Mouse (Mus musculus) heart, embryonic 12.5 days (tissue): ENCODE data around the gene 4933415A04Rik. TPM values are rescaled to one million over a fixed set of nuclear protein-coding genes. Genes with fewer than 3 reads are reported as not detected.
A peak's percentile ranks its signal among the peaks of the same experiment; 100 is the strongest.

ENCODE experiments used
- ATAC-seq: fragments of 200-750 bp; cut with Nextera tagmentation; 2 replicates; pipeline ENCODE4 v1.8.0; 2017; ENCODE audit warnings: moderate TSS enrichment, moderate library complexity; ENCODE audit not compliant: insufficient number of reproducible peaks, low FRiP score
- H3K27ac ChIP-seq: fragments of 300-500 bp; sonication (generic); 2 replicates; pipeline ENCODE4 v1.5.1; 2016; ENCODE audit warnings: mild to moderate bottlenecking, moderate library complexity; ENCODE audit not compliant: poor library complexity, severe bottlenecking
- H3K27me3 ChIP-seq: fragments of 300-500 bp; sonication (generic); replicated peaks from 2 replicates; pipeline ENCODE4 v1.6.1; 2016; ENCODE audit warnings: mild to moderate bottlenecking, moderate library complexity
- H3K36me3 ChIP-seq: fragments of 300-500 bp; sonication (generic); 2 replicates; pipeline ENCODE4 v1.6.1; 2016; ENCODE audit warnings: mild to moderate bottlenecking, moderate library complexity
- H3K4me1 ChIP-seq: fragments of 300-500 bp; sonication (generic); replicated peaks from 2 replicates; pipeline ENCODE4 v1.6.1; 2016; ENCODE audit warnings: mild to moderate bottlenecking
- H3K4me2 ChIP-seq: fragments of 300-500 bp; sonication (generic); 2 replicates; pipeline ENCODE4 v1.6.1; 2016; ENCODE audit warnings: mild to moderate bottlenecking, moderate library complexity
- H3K4me3 ChIP-seq: fragments of 300-500 bp; sonication (generic); 2 replicates; pipeline ENCODE4 v1.5.1; 2016; ENCODE audit warnings: mild to moderate bottlenecking
- H3K9ac ChIP-seq: fragments of 300-500 bp; sonication (generic); 2 replicates; pipeline ENCODE4 v1.6.1; 2016; ENCODE audit warnings: mild to moderate bottlenecking, moderate library complexity
- H3K9me3 ChIP-seq: fragments of 300-500 bp; sonication (generic); replicated peaks from 2 replicates; pipeline ENCODE4 v1.6.1; 2016; ENCODE audit warnings: mild to moderate bottlenecking, moderate library complexity
- WGBS: fragments of 180-500 bp; shearing (Covaris S2); methylation state at CpG from one replicate; pipeline ENCODE4 v1.1.7; 2016; 5-methylcytosine and 5-hydroxymethylcytosine counted together
- polyA plus RNA-seq: library from polyadenylated mRNA; unstranded; fragments of >200 nt; fragmentation: Nextera tagmentation; extraction: Ambion mirVana; gene quantifications from 2 replicates; pipeline ENCODE4 v1.2.1, GENCODE M21; 2016

4933415A04Rik gene
- polyA plus RNA-seq, 1 experiment from 2014 or later = 5.6 TPM

DNA sequence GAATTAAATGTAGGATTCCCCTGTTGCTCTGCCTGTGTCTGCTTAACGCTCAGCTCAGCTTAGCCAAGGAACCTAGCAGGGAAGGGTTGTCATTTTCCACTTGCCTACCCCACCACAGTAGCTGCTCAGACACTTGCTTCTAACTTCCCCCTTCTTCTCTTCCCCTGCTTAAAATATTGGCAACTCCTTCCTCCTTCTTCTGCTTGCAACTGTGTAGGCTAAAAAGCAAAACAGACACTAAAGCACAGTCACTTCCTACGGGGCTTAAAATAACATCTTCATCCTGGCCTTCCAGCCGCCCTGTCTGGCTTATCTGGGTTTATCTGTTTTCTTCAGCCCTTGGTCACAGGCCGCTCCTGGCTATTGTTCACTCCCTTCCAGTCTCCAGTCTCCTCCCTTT, 45.7 kb downstream of the 4933415A04Rik start:
- H3K4me1 ChIP-seq = peaks cover 32% of the 10 kb centered on the region
- H3K9ac ChIP-seq = 0 out of 2 replicates have a peak overlapping the region, but pooled peaks have one; percentile 30
- H3K9me3 ChIP-seq = no peaks in the 10 kb centered on the region
- 10% methylated on average over 4 of the region's 4 CpGs for WGBS
- no peak overlapping the region for H3K4me3 ChIP-seq
- no peak for ATAC-seq
- H3K27ac ChIP-seq = peak overlapping the region; percentile 74
- no peak overlapping the region for H3K4me2 ChIP-seq
- H3K27me3 ChIP-seq = no peaks in the 10 kb centered on the region
- H3K36me3 ChIP-seq = no peaks in the 10 kb centered on the region

DNA sequence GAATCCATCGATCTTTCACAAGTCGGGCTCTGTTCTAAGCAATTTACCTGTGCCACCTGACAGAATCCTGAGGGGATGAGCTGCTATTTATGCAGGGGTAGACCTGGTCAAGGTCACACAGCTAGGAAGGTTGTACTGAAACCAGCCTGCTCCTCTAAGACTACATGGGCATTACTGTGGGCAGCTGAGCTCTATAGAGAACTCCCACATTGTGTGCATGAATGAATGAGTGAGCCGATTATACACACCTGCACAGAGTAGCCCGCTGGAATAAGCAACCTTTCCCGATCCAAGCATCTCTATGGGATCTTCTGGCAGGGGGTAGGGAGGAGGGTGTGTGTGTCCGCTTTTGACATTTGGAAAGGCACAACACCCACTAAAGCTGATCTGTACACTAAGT, 46.3 kb downstream of the 4933415A04Rik start:
- H3K4me1 ChIP-seq = peaks cover 26% of the 10 kb centered on the region
- peak overlapping the region; percentile 74 for H3K27ac ChIP-seq
- H3K27me3 ChIP-seq = no peaks in the 10 kb centered on the region
- no peak for ATAC-seq
- H3K9ac ChIP-seq = no peak overlapping the region
- 67% methylated on average over 6 of the region's 6 CpGs for WGBS
- no peaks in the 10 kb centered on the region for H3K9me3 ChIP-seq
- no peak overlapping the region for H3K4me2 ChIP-seq
- no peak overlapping the region for H3K4me3 ChIP-seq
- H3K36me3 ChIP-seq = no peaks in the 10 kb centered on the region

DNA sequence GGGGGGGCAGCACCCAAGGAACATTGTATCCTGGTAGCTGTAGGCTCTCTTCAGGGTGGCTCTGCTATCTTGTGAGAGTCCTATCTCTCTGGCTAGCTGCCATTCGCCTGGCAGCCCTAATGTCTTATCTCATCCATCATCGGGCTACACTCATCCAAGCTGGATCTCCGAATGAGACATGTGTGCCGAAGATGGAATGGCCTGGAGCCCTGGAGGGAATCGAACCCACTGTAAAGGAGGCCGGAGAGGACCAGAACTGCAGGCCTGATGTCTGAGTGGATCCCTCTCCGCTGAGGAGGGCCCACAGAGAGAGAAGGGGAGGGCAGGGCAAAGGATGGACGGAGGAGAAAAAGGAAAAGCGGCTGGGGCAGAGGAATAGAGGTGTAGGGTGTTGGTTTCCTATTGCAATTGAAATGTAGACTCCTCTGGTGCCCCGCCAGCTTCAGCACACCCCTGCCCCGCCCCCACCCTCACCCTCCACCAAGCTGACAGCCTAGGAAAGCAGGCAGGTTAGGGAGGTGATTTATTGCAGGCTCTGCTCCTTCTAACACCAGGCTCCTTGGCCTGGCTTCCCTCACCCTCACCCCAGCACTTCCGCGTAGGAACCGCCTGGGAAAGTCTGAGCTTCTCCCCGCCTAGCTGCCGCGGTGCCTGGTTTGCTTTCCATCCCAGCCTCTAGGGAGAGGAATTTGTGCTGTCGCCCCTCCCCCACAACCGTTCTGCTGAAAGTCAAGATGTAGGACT, 47.0 kb downstream of the 4933415A04Rik start:
- Histone ChIP-seq H3K4me1 (peaks cover 25% of the 10 kb centered on the region), H3K9ac (no peak overlapping the region; the same call in 1 of the 2 replicates), H3K27ac (peak overlapping the region; percentile 74), H3K36me3 (no peaks in the 10 kb centered on the region), H3K9me3 (no peaks in the 10 kb centered on the region), H3K4me2 (peak overlapping the region; percentile 50), H3K27me3 (no peaks in the 10 kb centered on the region), H3K4me3 (0 out of 2 replicates have a peak overlapping the region, but pooled peaks have one; percentile 7)
- peak; percentile 77 for ATAC-seq
- 9% methylated on average over 19 of the region's 19 CpGs for WGBS

DNA sequence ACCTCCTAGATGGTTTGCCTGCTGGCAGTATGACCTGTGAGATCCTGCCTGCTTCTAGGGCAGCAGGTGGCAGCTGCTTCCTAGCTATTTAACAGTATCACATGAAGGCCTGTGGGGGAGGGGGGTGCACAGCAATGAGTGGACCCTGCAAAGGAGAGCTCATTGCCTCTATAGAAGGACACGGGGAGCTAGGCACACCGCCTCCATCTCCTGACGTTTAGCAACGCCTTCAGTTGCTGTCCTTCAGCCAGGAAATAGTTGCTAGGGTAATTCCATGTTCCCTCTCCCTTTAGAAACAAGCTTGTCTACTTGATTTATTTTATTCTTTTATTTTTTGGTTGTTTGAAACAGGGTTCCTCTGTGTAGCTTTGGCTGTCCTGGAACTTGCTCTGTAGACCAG, 49.9 kb downstream of the 4933415A04Rik start:
- no peaks in the 10 kb centered on the region for H3K36me3 ChIP-seq
- H3K27ac ChIP-seq = no peak overlapping the region
- WGBS = 57% methylated on average over 4 of the region's 4 CpGs
- H3K27me3 ChIP-seq = no peaks in the 10 kb centered on the region
- H3K4me1 ChIP-seq = peaks cover 24% of the 10 kb centered on the region
- no peak overlapping the region for H3K4me3 ChIP-seq
- H3K9me3 ChIP-seq = peaks cover 9% of the 10 kb centered on the region
- ATAC-seq = no peak
- no peak overlapping the region for H3K9ac ChIP-seq
- no peak overlapping the region for H3K4me2 ChIP-seq

DNA sequence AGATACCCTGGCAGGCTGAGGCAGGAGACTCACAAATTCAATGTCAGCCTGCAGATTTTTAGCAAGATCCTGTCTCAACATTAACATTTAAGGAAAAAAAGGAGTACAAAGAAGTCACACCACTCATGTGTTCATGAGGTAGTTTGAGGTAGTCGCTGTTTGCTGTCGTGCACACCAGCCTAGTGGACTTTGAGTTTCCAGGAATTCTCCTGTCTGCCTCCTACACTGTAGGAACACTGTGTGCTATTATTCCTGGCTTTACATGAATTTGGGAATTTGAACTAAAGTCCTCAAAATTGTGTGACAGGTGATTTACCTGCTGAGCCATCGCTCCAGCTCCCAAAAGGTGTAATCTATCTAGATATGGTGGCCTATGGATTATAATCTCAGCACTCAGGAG, 51.6 kb downstream of the 4933415A04Rik start:
- peaks cover 20% of the 10 kb centered on the region for H3K4me1 ChIP-seq
- H3K9ac ChIP-seq = no peak overlapping the region
- no peak overlapping the region for H3K4me3 ChIP-seq
- peaks cover 9% of the 10 kb centered on the region for H3K9me3 ChIP-seq
- ATAC-seq = no peak
- 92% methylated on average over 3 of the region's 3 CpGs for WGBS
- H3K27me3 ChIP-seq = no peaks in the 10 kb centered on the region
- no peak overlapping the region for H3K4me2 ChIP-seq
- H3K27ac ChIP-seq = no peak overlapping the region
- H3K36me3 ChIP-seq = no peaks in the 10 kb centered on the region

Other genes starting within 250 kb of the 4933415A04Rik start
- gene Pttg1, start 160.8 kb upstream of the 4933415A04Rik start, polyA plus RNA-seq = 117 and 121 TPM in 2 replicates
- 42.1 and 44.3 TPM in 2 replicates for gene Slu7, start 153.3 kb upstream of the 4933415A04Rik start, polyA plus RNA-seq
- 2.0 TPM in 2 replicates for gene C1qtnf2, start 112.8 kb upstream of the 4933415A04Rik start, polyA plus RNA-seq
- gene Ccnjl, start 58.3 kb upstream of the 4933415A04Rik start, polyA plus RNA-seq = 18.9 and 22.9 TPM in 2 replicates
- not detected in 2 replicates for gene Fabp6, start 14.5 kb downstream of the 4933415A04Rik start, polyA plus RNA-seq
- 31.4 and 31.9 TPM in 2 replicates for gene Pwwp2a, start 95.0 kb downstream of the 4933415A04Rik start, polyA plus RNA-seq
- gene Ttc1, start 161.0 kb downstream of the 4933415A04Rik start, polyA plus RNA-seq = 57.3 and 57.4 TPM in 2 replicates